Mouse (Mus musculus): ENCODE measurements around the gene Fscn1. TPM values are rescaled to one million over a fixed set of nuclear protein-coding genes. Genes with fewer than 3 reads are reported as not detected.
A peak's percentile ranks its signal among the peaks of the same experiment; 100 is the strongest.

Fscn1 gene
- polyA plus RNA-seq, 1 experiment from 2014 or later, result 478 TPM

DNA sequence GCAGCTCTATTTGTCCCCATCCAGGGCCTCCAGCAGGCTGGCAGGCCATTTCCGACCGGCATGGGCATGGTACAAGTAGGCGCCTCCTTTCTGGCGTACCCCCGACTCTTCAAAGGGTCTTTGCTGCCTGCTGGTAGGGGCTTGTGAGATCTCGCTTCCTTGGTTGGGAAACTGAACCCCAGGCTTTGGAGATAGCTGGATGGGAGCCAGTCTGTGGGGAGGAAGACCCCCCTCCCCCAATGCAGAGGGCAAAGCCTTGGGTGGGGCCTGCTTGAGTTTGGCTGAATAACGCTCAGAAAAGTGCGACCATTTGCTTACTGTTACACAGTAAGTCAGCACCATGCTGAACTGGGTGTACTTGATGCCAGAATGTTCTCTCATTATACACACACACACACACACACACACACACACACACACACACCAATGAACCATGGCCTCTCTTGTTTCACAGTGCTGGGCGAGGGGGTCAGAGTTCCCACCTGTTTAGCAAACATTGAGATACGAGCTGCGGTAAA, 2.4 kb downstream of the Fscn1 start:
- Histone ChIP-seq H3K9me3 (ENCODE audit: control insufficient read depth, low read length) (no peaks in the 10 kb centered on the region), H3K4me2 (ENCODE audit: low read length) (peak overlapping the region; percentile 97), H3K4me1 (ENCODE audit: control insufficient read depth, insufficient read depth, low read depth, low read length) (peaks cover 33% of the 10 kb centered on the region), H3K27me3 (replicated peaks; ENCODE audit: control insufficient read depth, insufficient read depth, low read length) (no peaks in the 10 kb centered on the region), H3K4me3 (ENCODE audit: low read length) (peak overlapping the region; percentile 96), H3K27ac (ENCODE audit: low read depth, low read length) (peak overlapping the region; percentile 97), H3K36me3 (ENCODE audit: control insufficient read depth, insufficient read depth, low read length) (no peaks in the 10 kb centered on the region), H3K9ac (ENCODE audit: low read depth, low read length) (peak overlapping the region; percentile 97)
- WGBS, result under 1% methylated on average over 11 of the region's 11 CpGs
- ATAC-seq, result no peak

DNA sequence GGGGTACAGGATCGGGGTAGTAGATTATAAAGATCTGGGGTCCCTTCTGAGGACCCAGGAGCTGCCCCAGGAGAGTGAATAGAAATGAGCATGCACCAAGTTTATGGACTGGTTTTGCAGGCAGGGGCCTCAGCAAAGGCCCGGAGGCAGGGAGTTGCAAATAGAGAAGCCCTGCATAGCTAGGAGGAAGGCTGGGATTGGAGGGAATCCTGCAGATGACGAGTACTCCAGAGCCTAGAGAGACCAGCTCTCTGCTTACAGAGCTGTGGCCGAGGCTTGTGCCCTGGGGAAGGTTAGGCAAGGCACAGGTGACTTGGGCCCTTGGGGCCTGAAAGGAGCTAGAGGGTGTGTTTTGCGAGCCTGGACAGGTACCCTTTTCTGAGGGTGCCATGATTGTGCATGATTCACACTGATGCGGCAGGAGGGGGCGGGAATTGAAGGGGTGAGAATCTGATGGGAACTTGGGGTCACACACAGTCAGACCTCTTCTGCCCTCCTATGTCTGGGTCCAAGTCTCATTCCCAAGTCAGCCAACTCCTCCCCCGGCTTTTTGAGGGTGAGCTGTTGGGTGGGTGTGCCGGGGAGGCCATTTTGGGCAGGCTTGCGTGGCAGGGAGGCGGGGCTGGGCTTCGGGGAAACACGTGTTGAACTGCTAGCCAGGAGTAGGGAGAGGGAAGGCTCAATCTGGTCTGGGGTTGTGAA, 3.0 kb downstream of the Fscn1 start:
- Histone ChIP-seq H3K27ac (ENCODE audit: low read depth, low read length) (peak overlapping the region; percentile 97), H3K36me3 (ENCODE audit: control insufficient read depth, insufficient read depth, low read length) (no peaks in the 10 kb centered on the region), H3K4me2 (ENCODE audit: low read length) (peak overlapping the region; percentile 97), H3K9me3 (ENCODE audit: control insufficient read depth, low read length) (no peaks in the 10 kb centered on the region), H3K4me1 (ENCODE audit: control insufficient read depth, insufficient read depth, low read depth, low read length) (peaks cover 35% of the 10 kb centered on the region), H3K4me3 (ENCODE audit: low read length) (peak overlapping the region; percentile 96), H3K9ac (ENCODE audit: low read depth, low read length) (peak overlapping the region; percentile 97), H3K27me3 (replicated peaks; ENCODE audit: control insufficient read depth, insufficient read depth, low read length) (no peaks in the 10 kb centered on the region)
- WGBS, result 2% methylated on average over 13 of the region's 13 CpGs
- no peak for ATAC-seq

DNA sequence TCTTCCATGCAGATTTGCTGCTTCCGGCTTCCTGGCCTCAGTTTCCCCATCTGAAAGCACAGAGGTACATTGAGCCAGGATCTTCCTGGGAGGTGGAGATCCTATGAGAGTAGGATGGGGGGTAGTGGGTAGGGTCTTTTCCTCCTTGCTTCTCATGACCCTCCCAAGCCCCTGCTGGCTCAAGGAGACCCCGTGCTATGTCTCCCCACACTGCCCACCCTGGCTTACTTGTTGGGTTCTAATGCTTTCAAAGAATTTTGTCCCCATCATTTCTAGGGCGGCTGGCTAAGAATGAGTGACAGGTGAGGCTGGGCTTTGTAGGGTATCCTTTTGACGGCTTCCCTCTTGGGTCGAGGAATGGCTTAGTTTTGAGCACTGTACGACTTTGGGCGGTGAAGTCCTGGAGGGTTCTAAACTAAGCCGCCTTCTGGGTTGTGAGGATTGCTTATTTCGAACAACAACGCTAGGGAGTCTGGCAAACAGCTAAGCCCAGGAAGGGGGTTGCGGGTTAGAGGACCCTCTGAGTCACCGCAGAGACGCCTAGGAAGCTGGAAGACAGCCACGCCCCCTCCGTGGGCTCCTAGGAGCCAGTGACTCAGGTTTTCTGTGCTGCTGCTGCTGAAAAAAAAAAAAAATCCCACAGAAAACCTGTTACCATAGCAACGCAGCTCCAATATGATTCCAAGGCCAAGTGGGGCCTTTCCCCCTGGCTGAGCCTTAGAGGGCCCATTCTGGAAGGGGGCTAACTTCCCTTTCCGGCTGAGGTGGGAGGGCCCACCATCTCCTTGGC, 3.8 kb downstream of the Fscn1 start:
- Histone ChIP-seq H3K4me2 (ENCODE audit: low read length) (peak overlapping the region; percentile 97), H3K4me3 (ENCODE audit: low read length) (peak overlapping the region; percentile 96), H3K27me3 (replicated peaks; ENCODE audit: control insufficient read depth, insufficient read depth, low read length) (no peaks in the 10 kb centered on the region), H3K4me1 (ENCODE audit: control insufficient read depth, insufficient read depth, low read depth, low read length) (peaks cover 35% of the 10 kb centered on the region), H3K27ac (ENCODE audit: low read depth, low read length) (peak overlapping the region; percentile 97), H3K9ac (ENCODE audit: low read depth, low read length) (peak overlapping the region; percentile 97), H3K9me3 (ENCODE audit: control insufficient read depth, low read length) (no peaks in the 10 kb centered on the region), H3K36me3 (ENCODE audit: control insufficient read depth, insufficient read depth, low read length) (no peaks in the 10 kb centered on the region)
- 18% methylated on average over 17 of the region's 17 CpGs for WGBS
- no peak for ATAC-seq

DNA sequence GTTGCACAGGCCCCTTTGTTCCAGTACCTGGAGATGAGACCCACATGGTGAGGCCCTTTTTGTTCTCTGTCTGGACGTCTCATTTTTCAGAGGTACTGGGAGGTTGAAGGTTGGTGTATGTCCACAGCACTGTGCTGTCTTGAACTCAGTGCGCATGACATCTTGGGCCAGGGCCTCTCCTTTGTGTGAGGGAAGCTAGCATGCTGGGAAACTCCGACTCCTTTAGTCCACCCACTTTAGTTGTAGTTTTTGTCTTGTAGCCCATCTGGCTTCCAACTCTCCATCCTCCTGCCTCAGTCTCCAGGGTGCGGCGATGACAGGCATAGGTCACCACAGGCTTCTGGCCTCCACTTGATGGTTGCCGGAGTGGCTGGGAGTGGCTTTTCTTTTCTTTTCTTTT, 4.5 kb downstream of the Fscn1 start:
- peak overlapping the region; percentile 96 for H3K4me3 ChIP-seq (ENCODE audit: low read length)
- peaks cover 2% of the 10 kb centered on the region for H3K36me3 ChIP-seq (ENCODE audit: control insufficient read depth, insufficient read depth, low read length)
- peak overlapping the region; percentile 97 for H3K27ac ChIP-seq (ENCODE audit: low read depth, low read length)
- WGBS, result 35% methylated on average over 6 of the region's 6 CpGs
- H3K27me3 ChIP-seq (replicated peaks; ENCODE audit: control insufficient read depth, insufficient read depth, low read length), result no peaks in the 10 kb centered on the region
- H3K4me2 ChIP-seq (ENCODE audit: low read length), result peak overlapping the region; percentile 97
- H3K9me3 ChIP-seq (ENCODE audit: control insufficient read depth, low read length), result no peaks in the 10 kb centered on the region
- H3K9ac ChIP-seq (ENCODE audit: low read depth, low read length), result peak overlapping the region; percentile 97
- no peak for ATAC-seq
- H3K4me1 ChIP-seq (ENCODE audit: control insufficient read depth, insufficient read depth, low read depth, low read length), result peaks cover 35% of the 10 kb centered on the region

DNA sequence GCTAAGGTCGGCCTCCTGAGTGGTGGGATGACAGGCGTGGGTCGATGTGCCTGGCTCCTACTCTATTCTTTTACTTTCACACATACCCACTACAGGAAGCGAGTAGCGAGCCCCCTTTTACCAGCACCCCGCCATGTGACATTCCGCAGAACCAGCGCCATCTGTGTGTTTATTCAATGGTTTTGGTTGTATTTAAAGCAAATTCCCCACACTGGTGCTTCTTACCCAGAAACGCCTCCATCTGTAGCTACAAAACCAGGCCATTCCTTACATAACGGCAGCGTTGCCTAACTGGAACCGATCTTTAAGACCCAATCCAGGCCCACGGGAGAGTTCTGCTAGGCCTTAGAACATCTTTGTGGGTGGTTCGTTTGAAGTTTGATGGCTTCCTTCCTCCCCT, 8.3 kb downstream of the Fscn1 start:
- Histone ChIP-seq H3K36me3 (ENCODE audit: control insufficient read depth, insufficient read depth, low read length) (peaks cover 34% of the 10 kb centered on the region), H3K9me3 (ENCODE audit: control insufficient read depth, low read length) (no peaks in the 10 kb centered on the region), H3K4me3 (ENCODE audit: low read length) (no peak overlapping the region), H3K4me2 (ENCODE audit: low read length) (no peak overlapping the region), H3K27ac (ENCODE audit: low read depth, low read length) (no peak overlapping the region), H3K9ac (ENCODE audit: low read depth, low read length) (no peak overlapping the region), H3K27me3 (replicated peaks; ENCODE audit: control insufficient read depth, insufficient read depth, low read length) (no peaks in the 10 kb centered on the region), H3K4me1 (ENCODE audit: control insufficient read depth, insufficient read depth, low read depth, low read length) (peaks cover 27% of the 10 kb centered on the region)
- no peak for ATAC-seq
- 91% methylated on average over 14 of the region's 14 CpGs for WGBS

DNA sequence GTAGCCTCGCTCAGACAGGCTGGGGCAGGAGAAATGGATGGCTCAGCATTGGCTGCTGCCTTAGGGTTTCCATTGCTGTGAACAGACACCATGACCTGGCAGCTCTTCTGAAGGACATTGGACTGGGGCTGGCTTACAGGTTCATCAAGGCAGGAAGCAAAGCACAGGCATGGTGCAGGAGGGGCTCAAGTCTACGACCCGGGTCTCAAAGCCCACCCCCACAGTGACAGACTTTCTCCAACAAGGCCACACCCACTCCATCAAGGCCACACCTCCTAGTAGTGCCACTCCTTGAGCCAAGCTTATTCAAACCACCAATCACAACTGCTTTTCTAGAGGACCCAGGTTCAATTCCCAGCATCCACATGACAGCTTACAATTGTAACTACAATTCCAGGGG, 13.8 kb downstream of the Fscn1 start:
- no peak overlapping the region for H3K4me2 ChIP-seq (ENCODE audit: low read length)
- ATAC-seq, result no peak
- H3K9ac ChIP-seq (ENCODE audit: low read depth, low read length), result no peak overlapping the region
- no peaks in the 10 kb centered on the region for H3K9me3 ChIP-seq (ENCODE audit: control insufficient read depth, low read length)
- H3K27me3 ChIP-seq (replicated peaks; ENCODE audit: control insufficient read depth, insufficient read depth, low read length), result no peaks in the 10 kb centered on the region
- WGBS, result 59% methylated on average over 3 of the region's 3 CpGs
- peaks cover 36% of the 10 kb centered on the region for H3K36me3 ChIP-seq (ENCODE audit: control insufficient read depth, insufficient read depth, low read length)
- peaks cover 11% of the 10 kb centered on the region; the same call in 1 of the 2 replicates for H3K4me1 ChIP-seq (ENCODE audit: control insufficient read depth, insufficient read depth, low read depth, low read length)
- H3K27ac ChIP-seq (ENCODE audit: low read depth, low read length), result no peak overlapping the region
- no peak overlapping the region for H3K4me3 ChIP-seq (ENCODE audit: low read length)

DNA sequence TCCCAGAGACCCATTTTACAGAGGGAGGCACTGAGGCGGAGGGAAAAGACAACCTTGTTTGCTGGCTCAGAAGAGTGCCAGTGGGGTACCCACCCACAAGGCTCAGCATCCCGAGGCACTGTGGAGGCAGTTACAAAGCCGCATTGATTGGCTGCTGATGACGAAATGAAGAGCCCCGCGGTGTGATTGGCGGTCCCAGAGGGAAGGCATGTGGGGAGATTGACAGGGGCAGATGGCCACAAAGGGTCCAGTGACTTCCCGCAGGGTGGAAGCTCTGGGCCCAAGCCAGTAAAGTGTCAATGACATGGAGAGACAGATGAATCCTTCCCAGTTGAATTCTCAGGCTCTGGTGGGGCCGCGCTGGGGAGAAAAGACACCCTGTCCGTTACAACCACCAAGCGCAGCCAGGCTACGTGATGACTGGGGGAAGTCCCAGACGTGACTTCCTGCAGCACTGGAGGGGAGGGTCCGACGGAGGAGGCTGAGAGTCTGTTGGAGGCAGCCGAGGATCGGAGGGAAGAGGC, 14.5 kb downstream of the Fscn1 start:
- Histone ChIP-seq H3K27ac (ENCODE audit: low read depth, low read length) (peak overlapping the region; percentile 67), H3K4me2 (ENCODE audit: low read length) (peak overlapping the region; percentile 42), H3K4me3 (ENCODE audit: low read length) (peak overlapping the region; percentile 4; the same call in 1 of the 2 replicates), H3K9ac (ENCODE audit: low read depth, low read length) (peak overlapping the region; percentile 52), H3K9me3 (ENCODE audit: control insufficient read depth, low read length) (no peaks in the 10 kb centered on the region), H3K36me3 (ENCODE audit: control insufficient read depth, insufficient read depth, low read length) (peaks cover 33% of the 10 kb centered on the region), H3K4me1 (ENCODE audit: control insufficient read depth, insufficient read depth, low read depth, low read length) (peaks cover 11% of the 10 kb centered on the region; the same call in 1 of the 2 replicates), H3K27me3 (replicated peaks; ENCODE audit: control insufficient read depth, insufficient read depth, low read length) (no peaks in the 10 kb centered on the region)
- WGBS, result 5% methylated on average over 18 of the region's 18 CpGs
- peak; percentile 77 for ATAC-seq

DNA sequence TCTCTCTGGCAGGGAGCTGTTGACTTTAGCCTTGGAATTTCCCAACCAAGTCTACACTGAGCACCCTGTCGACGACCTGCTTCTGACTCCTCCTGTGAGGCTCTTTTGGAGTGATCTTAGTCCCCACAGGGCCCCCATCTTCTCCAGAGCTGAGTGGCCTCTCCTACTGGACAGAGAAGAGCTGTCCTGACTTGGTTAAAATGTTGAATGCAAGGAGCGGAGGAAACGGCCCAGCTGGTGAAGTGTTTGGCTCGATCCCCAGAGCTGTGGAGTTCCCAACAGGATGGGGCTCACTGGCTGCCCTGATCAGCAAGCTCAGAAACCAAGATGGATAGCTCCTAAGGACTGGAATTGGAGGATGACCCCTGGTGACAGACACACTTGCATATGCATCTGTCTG, 16.4 kb downstream of the Fscn1 start:
- peak; percentile 35; the same call in 1 of the 2 replicates for ATAC-seq
- 33% methylated on average over 5 of the region's 5 CpGs for WGBS
- H3K4me3 ChIP-seq (ENCODE audit: low read length), result no peak overlapping the region
- H3K36me3 ChIP-seq (ENCODE audit: control insufficient read depth, insufficient read depth, low read length), result peaks cover 17% of the 10 kb centered on the region
- H3K9me3 ChIP-seq (ENCODE audit: control insufficient read depth, low read length), result no peaks in the 10 kb centered on the region
- no peaks in the 10 kb centered on the region for H3K27me3 ChIP-seq (replicated peaks; ENCODE audit: control insufficient read depth, insufficient read depth, low read length)
- H3K4me1 ChIP-seq (ENCODE audit: control insufficient read depth, insufficient read depth, low read depth, low read length), result peaks cover 11% of the 10 kb centered on the region; the same call in 1 of the 2 replicates
- peak overlapping the region; percentile 31 for H3K27ac ChIP-seq (ENCODE audit: low read depth, low read length)
- no peak overlapping the region for H3K4me2 ChIP-seq (ENCODE audit: low read length)
- H3K9ac ChIP-seq (ENCODE audit: low read depth, low read length), result no peak overlapping the region
